Mouse (Mus musculus) thymus, postnatal 4 days (tissue): ENCODE results near the gene Slfn8.
"Not testable (repeated sequence)": the region's sequence is repeated elsewhere in the genome, so short reads cannot be mapped to it uniquely, and the experiment has no call there.

Experiments used
- DNase-seq: peaks from one replicate; pipeline ENCODE4 v3.0.0; 2021

The Slfn8 gene

GRCm38 (mm10) chr11:82990612-82991385 lies 29.8 kb downstream of the Slfn8 start:
- peak; percentile 42 for DNase-seq

- DNase-seq, result no peak
Measured at GRCm38 (mm10) chr11:82989357-82989756, 31.3 kb downstream of the Slfn8 start.

DNA sequence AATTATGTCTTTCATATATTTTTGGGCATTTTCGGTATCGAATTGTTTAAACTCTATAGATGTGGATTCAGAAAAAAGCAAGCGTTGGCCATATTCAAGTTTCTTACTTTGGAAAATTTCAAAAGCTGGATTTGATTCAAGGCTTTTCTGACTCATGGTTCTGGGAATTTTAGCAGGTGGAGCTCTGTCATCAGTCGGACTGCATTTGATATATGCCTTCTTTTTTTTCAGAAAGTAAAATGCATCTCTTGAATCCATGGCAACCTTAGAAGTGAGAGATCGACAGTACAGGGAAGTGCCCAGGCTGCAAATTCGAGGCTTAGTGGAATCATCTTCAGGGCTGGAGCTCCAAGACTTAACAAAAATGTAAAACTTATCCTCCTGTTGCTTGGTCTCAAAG lies 33.0 kb downstream of the Slfn8 start:
- DNase-seq, result no peak

GRCm38 (mm10) chr11:82983193-82983592 lies 37.4 kb downstream of the Slfn8 start:
- DNase-seq, result no peak

DNA sequence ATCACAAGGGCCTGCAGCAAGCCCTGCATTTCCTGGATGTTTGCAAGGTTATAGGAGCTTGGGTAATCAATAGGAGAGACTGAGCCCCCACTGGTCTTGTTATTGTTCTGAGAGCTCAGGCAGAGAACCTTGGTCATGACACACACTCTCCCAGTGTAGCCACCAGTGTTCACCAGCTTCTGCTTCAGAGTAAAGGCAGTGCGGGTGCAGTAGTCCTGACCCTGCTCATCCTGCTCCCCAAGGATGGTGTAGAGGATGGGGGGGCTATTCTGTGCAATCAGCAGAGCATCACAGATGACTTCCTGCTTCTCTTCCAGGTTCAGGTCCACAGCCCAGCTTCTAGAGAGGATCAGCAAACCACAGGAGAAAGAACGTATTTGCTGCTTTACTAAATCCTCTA lies 38.2 kb downstream of the Slfn8 start:
- DNase-seq, result not testable (repeated sequence)

DNA sequence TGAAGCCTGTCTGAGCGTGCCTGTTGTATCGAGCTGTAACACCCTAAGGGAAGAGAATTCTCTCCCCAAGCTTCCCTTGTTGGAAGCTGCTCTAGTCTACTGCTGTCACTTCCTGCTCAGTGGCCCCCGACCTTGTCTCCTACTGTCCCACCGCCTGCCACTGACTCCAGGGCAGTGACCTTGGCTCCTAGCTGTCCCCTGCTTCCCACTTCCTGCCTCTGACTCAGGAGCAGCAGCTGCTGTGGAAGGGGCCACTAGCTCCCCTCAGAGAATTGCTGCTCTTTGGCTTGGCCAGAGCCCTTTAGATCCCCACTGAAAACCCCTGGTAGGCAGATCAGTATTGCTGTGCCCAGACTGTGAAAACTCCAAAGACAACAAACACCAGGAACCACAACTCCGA lies 46.7 kb downstream of the Slfn8 start:
- DNase-seq, result peak; percentile 56

- no peak for DNase-seq
Measured at GRCm38 (mm10) chr11:82971590-82971974, 49.0 kb downstream of the Slfn8 start.

DNA sequence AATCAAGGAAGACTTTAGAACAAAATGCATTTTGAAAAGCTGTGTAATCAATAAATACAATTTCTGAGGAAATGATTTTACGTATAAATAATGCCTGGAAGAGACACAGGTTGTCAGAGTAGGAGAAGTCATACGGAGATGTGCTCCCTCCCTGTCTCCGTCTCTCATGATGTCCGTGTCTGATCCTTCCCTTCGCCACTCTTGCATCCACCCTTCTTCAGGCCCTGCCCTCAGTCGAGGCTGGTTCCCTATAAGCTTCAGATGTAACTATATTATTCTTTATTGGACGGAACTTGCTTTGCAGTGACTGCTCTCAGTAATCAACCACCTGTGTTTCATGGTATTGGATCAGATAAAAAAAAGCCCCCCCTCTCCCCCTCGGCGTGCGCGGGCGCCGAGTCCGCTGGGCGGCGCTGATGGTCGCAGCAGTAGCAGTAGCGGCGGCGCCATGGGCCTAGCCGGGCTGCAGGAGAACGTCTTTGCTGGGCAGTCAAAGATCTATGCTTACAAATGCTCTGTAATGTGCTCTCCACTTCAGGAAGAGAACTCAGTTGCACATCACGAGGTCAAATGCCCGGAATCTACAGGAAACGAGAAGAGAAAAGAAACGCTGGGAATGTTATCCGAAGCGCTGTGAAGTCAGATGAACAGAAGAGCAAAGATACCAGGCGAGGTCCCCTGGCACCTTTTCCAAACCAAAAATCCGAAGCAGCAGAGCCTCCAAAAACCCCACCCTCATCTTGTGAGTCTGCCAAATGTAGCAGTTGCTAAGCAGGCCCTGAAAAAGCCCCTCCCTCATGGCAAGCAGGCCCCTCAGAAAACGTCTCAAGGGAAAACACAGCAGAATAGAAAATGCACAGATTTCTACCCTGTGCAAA lies 49.7 kb downstream of the Slfn8 start:
- peak; percentile 79 for DNase-seq

DNA sequence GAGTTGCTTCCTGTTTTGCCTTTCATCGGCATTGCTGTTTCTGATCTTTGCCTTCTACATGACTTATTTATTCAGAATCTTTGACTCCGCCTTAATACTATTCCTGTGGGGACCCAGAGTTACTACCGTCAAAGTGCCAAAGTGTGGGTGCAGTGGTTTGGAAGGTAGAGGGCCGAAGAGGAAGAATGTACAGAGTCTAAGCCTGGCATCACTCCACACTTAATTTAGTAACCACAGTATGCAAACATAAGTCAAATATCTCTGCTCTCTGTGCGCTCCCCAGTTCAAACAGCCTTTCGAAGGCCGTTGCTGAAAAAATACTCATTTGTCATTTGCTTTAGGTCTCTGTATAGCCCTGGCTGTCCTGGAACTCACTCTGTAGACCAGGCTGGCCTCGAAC lies 58.4 kb downstream of the Slfn8 start:
- no peak for DNase-seq

GRCm38 (mm10) chr11:82961743-82962142 lies 58.9 kb downstream of the Slfn8 start:
- DNase-seq, result no peak

- peak; percentile 38 for DNase-seq
Measured at GRCm38 (mm10) chr11:82959613-82960012, 61.0 kb downstream of the Slfn8 start.

DNA sequence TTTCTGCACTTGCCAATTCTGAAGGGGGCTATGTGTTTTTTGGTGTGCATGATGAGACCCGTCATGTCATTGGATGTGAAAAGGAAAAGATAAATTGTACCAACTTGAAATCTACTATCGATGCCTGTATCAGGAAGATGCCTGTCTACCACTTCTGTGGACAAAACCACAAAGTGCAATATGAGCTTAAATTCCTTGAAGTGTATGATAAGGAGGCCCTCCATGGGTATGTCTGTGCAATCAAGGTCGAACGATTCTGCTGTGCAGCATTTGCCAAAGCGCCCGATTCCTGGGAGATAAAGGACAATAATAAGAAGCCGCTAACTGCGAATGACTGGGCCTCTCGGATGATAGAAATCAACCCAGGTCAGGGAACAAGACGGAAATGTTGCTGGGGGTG lies 63.7 kb downstream of the Slfn8 start:
- DNase-seq, result no peak

GRCm38 (mm10) chr11:82954631-82955030 lies 66.0 kb downstream of the Slfn8 start:
- no peak for DNase-seq

- peak; percentile 64 for DNase-seq
Measured at GRCm38 (mm10) chr11:82952612-82953542, 67.7 kb downstream of the Slfn8 start.
